Mouse (Mus musculus): ENCODE measurements around the gene Palm3. TPM values are rescaled to one million over a fixed set of nuclear protein-coding genes. Genes with fewer than 3 reads are reported as not detected.
"Not testable (repeated sequence)": the region's sequence is repeated elsewhere in the genome, so short reads cannot be mapped to it uniquely, and the experiment has no call there.

Gene Palm3
- polyA plus RNA-seq, 1 experiment from 2014 or later, result 9.4 TPM

DNA sequence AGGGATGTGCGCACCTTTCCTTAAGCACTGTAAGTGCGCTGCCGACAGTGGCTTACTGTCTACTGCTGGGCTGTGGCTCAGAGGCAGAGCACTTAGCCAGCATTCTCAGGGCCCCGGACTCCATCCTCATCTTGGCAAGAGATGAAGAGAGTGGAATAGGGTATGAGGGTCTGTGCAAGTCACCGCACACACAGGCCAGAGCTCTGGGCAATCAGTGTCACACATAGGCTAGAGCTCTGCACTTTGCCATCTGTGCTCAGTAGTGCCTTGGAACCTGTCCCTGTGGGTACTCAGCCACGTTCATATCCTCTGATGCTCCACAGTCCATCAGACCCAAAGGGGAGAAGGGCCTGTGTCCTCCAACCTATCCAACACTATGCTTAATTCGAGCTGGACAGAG, 39.7 kb upstream of the Palm3 start:
- H3K27me3 ChIP-seq (replicated peaks), result no peaks in the 10 kb centered on the region
- H3K4me3 ChIP-seq (replicated peaks), result no peak overlapping the region
- 96% methylated on average over 7 of the region's 7 CpGs for WGBS
- H3K27ac ChIP-seq, result no peak overlapping the region
- peaks cover 36% of the 10 kb centered on the region for H3K36me3 ChIP-seq
- H3K9ac ChIP-seq, result no peak overlapping the region
- no peak for ATAC-seq
- peaks cover 14% of the 10 kb centered on the region for H3K4me1 ChIP-seq (replicated peaks)
- no peak overlapping the region for H3K4me2 ChIP-seq (replicated peaks)
- no peaks in the 10 kb centered on the region for H3K9me3 ChIP-seq

- WGBS, result 78% methylated on average over 4 of the region's 4 CpGs
- ATAC-seq, result no peak
- Histone ChIP-seq H3K4me1 (replicated peaks) (peaks cover 6% of the 10 kb centered on the region), H3K4me3 (replicated peaks) (no peak overlapping the region), H3K27me3 (replicated peaks) (no peaks in the 10 kb centered on the region), H3K4me2 (replicated peaks) (no peak overlapping the region), H3K36me3 (peaks cover 43% of the 10 kb centered on the region), H3K9ac (no peak overlapping the region), H3K9me3 (no peaks in the 10 kb centered on the region), H3K27ac (no peak overlapping the region)
Observed at GRCm38 (mm10) chr8:83982449-83982848, 38.8 kb upstream of the Palm3 start.

DNA sequence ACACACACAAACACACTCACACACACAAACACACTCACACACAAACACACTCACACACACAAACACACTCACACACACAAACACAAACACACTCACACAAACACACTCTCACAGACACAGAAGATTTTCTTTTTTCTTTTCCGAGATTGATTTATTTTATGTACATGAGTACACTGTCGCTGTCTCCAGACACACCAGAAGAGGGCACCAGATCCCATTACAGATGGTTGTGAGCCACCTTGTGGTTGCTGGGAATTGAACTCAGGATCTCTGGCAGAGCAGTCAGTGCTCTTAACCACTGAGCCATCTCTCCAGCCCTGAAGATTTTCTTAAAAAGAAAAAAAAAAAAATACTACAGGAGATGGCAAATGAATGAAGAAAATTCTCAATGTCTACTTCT, 38.0 kb upstream of the Palm3 start:
- peaks cover 46% of the 10 kb centered on the region for H3K36me3 ChIP-seq
- not testable (repeated sequence) for H3K4me1 ChIP-seq (replicated peaks); ATAC-seq; H3K4me2 ChIP-seq (replicated peaks); H3K4me3 ChIP-seq (replicated peaks); H3K27me3 ChIP-seq (replicated peaks); H3K27ac ChIP-seq; H3K9me3 ChIP-seq; H3K9ac ChIP-seq
- 99% methylated on average over 2 of the region's 2 CpGs for WGBS

GRCm38 (mm10) chr8:83989243-83989642, 32.0 kb upstream of the Palm3 start:
- Histone ChIP-seq H3K9ac (0 out of 2 replicates have a peak overlapping the region, but pooled peaks have one; percentile 13), H3K36me3 (peaks cover 28% of the 10 kb centered on the region), H3K4me2 (replicated peaks) (no peak overlapping the region), H3K4me3 (replicated peaks) (no peak overlapping the region), H3K4me1 (replicated peaks) (no peaks in the 10 kb centered on the region), H3K27me3 (replicated peaks) (no peaks in the 10 kb centered on the region), H3K9me3 (no peaks in the 10 kb centered on the region), H3K27ac (no peak overlapping the region)
- WGBS, result 88% methylated on average over 7 of the region's 7 CpGs
- ATAC-seq, result no peak

- H3K36me3 ChIP-seq, result peaks cover 22% of the 10 kb centered on the region
- no peaks in the 10 kb centered on the region for H3K27me3 ChIP-seq (replicated peaks)
- H3K9ac ChIP-seq, result no peak overlapping the region
- no peak overlapping the region for H3K27ac ChIP-seq
- H3K4me1 ChIP-seq (replicated peaks), result no peaks in the 10 kb centered on the region
- no peak for ATAC-seq
- H3K9me3 ChIP-seq, result no peaks in the 10 kb centered on the region
- 94% methylated on average over 14 of the region's 14 CpGs for WGBS
- H3K4me2 ChIP-seq (replicated peaks), result no peak overlapping the region
- H3K4me3 ChIP-seq (replicated peaks), result no peak overlapping the region
Observed at GRCm38 (mm10) chr8:83990170-83990569, 31.1 kb upstream of the Palm3 start.

- H3K36me3 ChIP-seq, result peaks cover 10% of the 10 kb centered on the region
- 88% methylated on average over 2 of the region's 2 CpGs for WGBS
- H3K27ac ChIP-seq, result no peak overlapping the region
- H3K4me3 ChIP-seq (replicated peaks), result no peak overlapping the region
- no peak for ATAC-seq
- no peak overlapping the region for H3K4me2 ChIP-seq (replicated peaks)
- no peaks in the 10 kb centered on the region for H3K9me3 ChIP-seq
- H3K27me3 ChIP-seq (replicated peaks), result no peaks in the 10 kb centered on the region
- H3K9ac ChIP-seq, result no peak overlapping the region
- 0 out of 2 replicates have a peak, but pooled peaks cover 3% of the 10 kb centered on the region for H3K4me1 ChIP-seq (replicated peaks)
Observed at GRCm38 (mm10) chr8:83992488-83992887, 28.8 kb upstream of the Palm3 start.

DNA sequence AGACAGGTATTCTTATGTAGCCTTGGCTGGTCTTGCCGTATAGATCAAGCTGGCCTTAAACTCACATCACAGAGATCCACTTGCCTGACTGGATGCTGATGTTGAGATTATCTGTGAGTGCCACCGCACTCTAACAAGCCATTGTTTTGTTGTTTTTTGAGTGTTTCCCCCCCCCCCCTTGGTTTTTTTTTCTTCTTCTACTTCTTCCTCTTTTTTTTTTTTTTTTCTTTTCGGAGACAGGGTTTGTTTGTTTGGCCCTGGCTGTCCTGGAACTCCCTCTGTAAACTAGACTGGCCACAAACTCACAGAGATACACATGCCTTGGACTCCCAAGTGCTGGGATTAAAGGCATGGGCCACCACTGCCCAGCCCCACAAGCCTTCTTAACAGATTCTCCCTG, 27.2 kb upstream of the Palm3 start:
- ATAC-seq, result no peak
- H3K27me3 ChIP-seq (replicated peaks), result no peaks in the 10 kb centered on the region
- no peak overlapping the region for H3K4me3 ChIP-seq (replicated peaks)
- H3K9ac ChIP-seq, result no peak overlapping the region
- no peak overlapping the region for H3K4me2 ChIP-seq (replicated peaks)
- peaks cover 7% of the 10 kb centered on the region; the same call in 1 of the 2 replicates for H3K36me3 ChIP-seq
- peaks cover 6% of the 10 kb centered on the region for H3K4me1 ChIP-seq (replicated peaks)
- no peaks in the 10 kb centered on the region for H3K9me3 ChIP-seq
- WGBS, result 90% methylated on average over 3 of the region's 3 CpGs
- no peak overlapping the region for H3K27ac ChIP-seq

- Histone ChIP-seq H3K4me2 (replicated peaks) (peak overlapping the region; percentile 94), H3K4me3 (replicated peaks) (0 out of 2 replicates have a peak overlapping the region, but pooled peaks have one; percentile 78), H3K36me3 (peaks cover 4% of the 10 kb centered on the region), H3K27ac (no peak overlapping the region), H3K4me1 (replicated peaks) (peaks cover 15% of the 10 kb centered on the region), H3K9ac (no peak overlapping the region), H3K27me3 (replicated peaks) (no peaks in the 10 kb centered on the region), H3K9me3 (no peaks in the 10 kb centered on the region)
- 24% methylated on average over 12 of the region's 12 CpGs for WGBS
- no peak for ATAC-seq
Observed at GRCm38 (mm10) chr8:83995973-83996372, 25.3 kb upstream of the Palm3 start.

DNA sequence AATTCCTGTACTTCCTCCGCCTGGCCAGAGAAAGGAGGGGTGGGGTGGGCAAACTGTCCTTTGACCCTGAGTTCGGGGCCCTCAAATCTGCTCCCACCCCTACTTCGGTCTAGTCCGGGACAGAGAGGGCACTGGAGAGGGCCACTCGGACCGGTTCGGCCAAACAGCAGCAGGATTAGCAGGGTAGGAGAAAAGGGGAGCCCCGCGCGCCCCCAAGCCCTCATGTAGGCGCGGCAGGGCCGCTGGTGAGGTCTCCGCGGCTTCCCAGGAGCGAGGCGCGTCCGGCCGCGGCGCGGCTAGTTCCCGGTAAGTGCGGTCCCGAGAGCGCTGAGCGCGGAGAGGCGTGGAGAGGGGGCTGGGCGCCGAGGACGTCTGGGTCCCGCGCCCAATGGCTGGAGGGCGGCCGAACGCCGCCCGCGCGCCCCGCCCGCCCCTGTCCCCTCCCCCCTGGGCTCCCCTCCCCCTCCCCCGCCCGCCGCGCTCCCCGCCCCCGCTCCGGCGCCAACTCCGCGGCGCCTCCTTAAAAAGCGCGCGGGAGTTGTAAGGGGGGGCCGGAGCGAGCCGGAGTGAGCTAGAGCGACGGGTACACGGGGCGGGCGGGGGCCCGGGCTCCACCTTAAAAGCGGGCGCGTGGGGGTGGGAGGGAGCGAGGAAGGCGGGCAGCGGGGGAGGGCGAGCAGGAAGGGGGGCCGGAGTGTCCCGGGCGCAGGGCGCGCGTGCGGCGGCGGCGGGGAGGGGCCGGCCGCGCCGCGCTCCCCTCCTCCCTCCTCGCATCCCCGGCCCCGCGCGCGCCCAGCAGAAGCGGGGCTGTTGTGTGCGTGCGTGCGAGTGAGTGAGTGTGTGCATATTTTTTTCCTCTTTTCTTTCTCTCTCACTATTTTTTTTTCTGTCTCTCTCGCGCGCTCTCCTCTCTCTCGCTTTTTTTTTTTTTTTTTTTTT, 24.4 kb upstream of the Palm3 start:
- WGBS, result under 1% methylated on average over 46 of the region's 103 CpGs
- peak; percentile 89 for ATAC-seq

GRCm38 (mm10) chr8:83997511-83998141, 23.6 kb upstream of the Palm3 start, which contains the start of gene Samd1:
Gene Samd1, plus strand, starts transcription at chr8:83997672.
- ATAC-seq, result peak; percentile 16
- H3K9me3 ChIP-seq, result no peaks in the 10 kb centered on the region

More for the DNA sequence above, 24.4 kb upstream of the Palm3 start:
- H3K27me3 ChIP-seq (replicated peaks), result no peaks in the 10 kb centered on the region
- H3K4me2 ChIP-seq (replicated peaks), result peak overlapping the region; percentile 94
- H3K9me3 ChIP-seq, result no peaks in the 10 kb centered on the region
- peak overlapping the region; percentile 96 for H3K27ac ChIP-seq
- H3K4me1 ChIP-seq (replicated peaks), result peaks cover 15% of the 10 kb centered on the region
- H3K9ac ChIP-seq, result peak overlapping the region; percentile 82
- peak overlapping the region; percentile 78 for H3K4me3 ChIP-seq (replicated peaks)
- peaks cover 4% of the 10 kb centered on the region for H3K36me3 ChIP-seq

DNA sequence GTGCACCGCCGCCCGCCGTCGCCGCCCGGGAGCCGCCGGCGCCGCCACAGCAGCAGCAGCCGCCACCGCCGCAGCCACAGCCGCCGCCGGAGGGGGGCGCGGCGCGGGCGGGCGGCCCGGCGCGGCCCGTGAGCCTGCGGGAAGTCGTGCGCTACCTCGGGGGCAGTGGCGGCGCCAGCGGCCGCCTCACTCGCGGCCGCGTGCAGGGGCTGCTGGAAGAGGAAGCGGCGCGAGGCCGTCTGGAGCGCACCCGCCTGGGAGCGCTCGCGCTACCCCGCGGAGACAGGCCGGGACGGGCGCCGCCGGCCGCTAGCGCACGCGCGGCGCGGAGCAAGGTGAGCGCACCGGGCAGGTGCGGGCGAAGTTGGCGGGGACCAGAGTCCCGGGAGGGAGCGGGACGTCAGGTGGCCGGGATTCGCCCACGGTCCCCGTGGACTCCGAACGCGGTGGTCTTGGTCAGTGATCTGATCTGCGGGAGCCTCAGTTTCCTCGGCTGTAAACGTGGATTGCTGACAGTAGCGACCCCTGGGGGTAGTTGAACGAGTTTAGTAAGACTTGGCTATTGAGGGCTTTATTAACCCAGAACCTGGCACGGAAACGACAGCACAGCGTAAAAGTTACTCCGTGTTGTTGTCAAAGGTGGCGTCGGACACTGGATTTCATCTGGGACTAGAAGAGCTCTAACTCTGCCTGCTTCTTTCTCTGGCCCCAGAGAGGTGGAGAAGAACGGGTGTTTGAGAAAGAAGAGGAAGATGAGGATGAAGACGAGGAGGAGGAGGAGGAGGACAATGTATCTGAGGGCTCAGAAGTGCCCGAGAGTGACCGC, 22.8 kb upstream of the Palm3 start:
- Histone ChIP-seq H3K36me3 (peaks cover 4% of the 10 kb centered on the region), H3K9ac (peak overlapping the region; percentile 64), H3K27ac (peak overlapping the region; percentile 87), H3K4me3 (replicated peaks) (peak overlapping the region; percentile 71), H3K4me1 (replicated peaks) (peaks cover 19% of the 10 kb centered on the region), H3K4me2 (replicated peaks) (peak overlapping the region; percentile 84), H3K27me3 (replicated peaks) (no peaks in the 10 kb centered on the region), H3K9me3 (no peaks in the 10 kb centered on the region)
- ATAC-seq, result peak; percentile 27
- under 1% methylated on average over 86 of the region's 92 CpGs for WGBS

More at GRCm38 (mm10) chr8:83997511-83998141, 23.6 kb upstream of the Palm3 start, which contains the start of gene Samd1:
- H3K4me3 ChIP-seq (replicated peaks), result peak within 1 kb of the TSS; percentile 78
- peaks cover 4% of the 10 kb centered on the region for H3K36me3 ChIP-seq
- H3K27ac ChIP-seq, result peak within 1 kb of the TSS; percentile 96
- peak within 1 kb of the TSS; percentile 94 for H3K4me2 ChIP-seq (replicated peaks)
- no peaks in the 10 kb centered on the region for H3K27me3 ChIP-seq (replicated peaks)
- H3K9ac ChIP-seq, result peak within 1 kb of the TSS; percentile 82
- H3K4me1 ChIP-seq (replicated peaks), result peaks cover 15% of the 10 kb centered on the region
- under 1% methylated on average over 52 of the region's 112 CpGs for WGBS

Measured in intestine, embryonic 15.5 days (tissue).